Mouse (Mus musculus): Measurements from ENCODE around the gene Adamtsl1.

- no peak for TF ChIP-seq CTCF (IDR thresholded peaks at IDR 0.05; ENCODE audit: borderline replicate concordance, extremely low read depth, insufficient read depth, insufficient read length)
- no peak for TF ChIP-seq POLR2A (IDR thresholded peaks at IDR 0.05; ENCODE audit: borderline replicate concordance, extremely low read depth, insufficient read depth, insufficient read length, poor library complexity, severe bottlenecking)
Measured at GRCm38 (mm10) chr4:85845931-85846330, 332.0 kb downstream of the Adamtsl1 start.

Data from brain, embryonic 14.5 days (tissue).